Mouse (Mus musculus): Measurements from ENCODE around the gene Abcb1a.

- no peak for TF ChIP-seq CTCF (IDR thresholded peaks at IDR 0.05)
- no peak for TF ChIP-seq POLR2A (IDR thresholded peaks at IDR 0.05; ENCODE audit: insufficient read depth, low read depth, low read length)
Observed at GRCm38 (mm10) chr5:8632901-8633300, 27.0 kb upstream of the Abcb1a start.

All from heart, adult 2 months (tissue).